Mouse (Mus musculus): ENCODE results near the gene Atg7.
"Not testable (repeated sequence)": the region's sequence is repeated elsewhere in the genome, so short reads cannot be mapped to it uniquely, and the experiment has no call there.

The Atg7 gene

GRCm38 (mm10) chr6:114642601-114643528 is at the start of gene Atg7:
Atg7 (plus strand) TSS chr6:114643097.
- peak; percentile 96 for DNase-seq (ENCODE audit: low spot score)

- DNase-seq (ENCODE audit: low spot score): not testable (repeated sequence)
Measured at GRCm38 (mm10) chr6:114614076-114614475, 28.8 kb upstream of the Atg7 start.

- not testable (repeated sequence) for DNase-seq (ENCODE audit: low spot score)
Measured at GRCm38 (mm10) chr6:114633886-114634285, 9.0 kb upstream of the Atg7 start.

GRCm38 (mm10) chr6:114643716-114644115 is 819 bp downstream of the Atg7 start:
- DNase-seq (ENCODE audit: low spot score): no peak

GRCm38 (mm10) chr6:114644531-114644930 is 1.6 kb downstream of the Atg7 start:
- DNase-seq (ENCODE audit: low spot score): no peak

GRCm38 (mm10) chr6:114646201-114646600 is 3.3 kb downstream of the Atg7 start:
- DNase-seq (ENCODE audit: low spot score): no peak

- DNase-seq (ENCODE audit: low spot score): no peak
Measured at GRCm38 (mm10) chr6:114647011-114647410, 4.1 kb downstream of the Atg7 start.

GRCm38 (mm10) chr6:114648352-114649030 is 5.6 kb downstream of the Atg7 start:
- no peak for DNase-seq (ENCODE audit: low spot score)

GRCm38 (mm10) chr6:114652209-114652608 is 9.3 kb downstream of the Atg7 start:
- peak; percentile 45 for DNase-seq (ENCODE audit: low spot score)

GRCm38 (mm10) chr6:114656826-114657600 is 14.1 kb downstream of the Atg7 start:
- DNase-seq (ENCODE audit: low spot score): no peak

- no peak for DNase-seq (ENCODE audit: low spot score)
Measured at GRCm38 (mm10) chr6:114657807-114658206, 14.9 kb downstream of the Atg7 start.

GRCm38 (mm10) chr6:114659278-114659991 is 16.5 kb downstream of the Atg7 start:
- DNase-seq (ENCODE audit: low spot score): no peak

- DNase-seq (ENCODE audit: low spot score): no peak
Measured at GRCm38 (mm10) chr6:114659992-114660800, 17.3 kb downstream of the Atg7 start.

- no peak for DNase-seq (ENCODE audit: low spot score)
Measured at GRCm38 (mm10) chr6:114663707-114664106, 20.8 kb downstream of the Atg7 start.

GRCm38 (mm10) chr6:114664716-114665115 is 21.8 kb downstream of the Atg7 start:
- no peak for DNase-seq (ENCODE audit: low spot score)

- DNase-seq (ENCODE audit: low spot score): no peak
Measured at GRCm38 (mm10) chr6:114667518-114667917, 24.6 kb downstream of the Atg7 start.

- DNase-seq (ENCODE audit: low spot score): no peak
Measured at GRCm38 (mm10) chr6:114674771-114675170, 31.9 kb downstream of the Atg7 start.

- DNase-seq (ENCODE audit: low spot score): no peak
Measured at GRCm38 (mm10) chr6:114676091-114676490, 33.2 kb downstream of the Atg7 start.

- DNase-seq (ENCODE audit: low spot score): peak; percentile 63
Measured at GRCm38 (mm10) chr6:114682092-114682711, 39.3 kb downstream of the Atg7 start.

- no peak for DNase-seq (ENCODE audit: low spot score)
Measured at GRCm38 (mm10) chr6:114683741-114684140, 40.8 kb downstream of the Atg7 start.

All from embryo, embryonic 10.5 days (tissue).